Mouse (Mus musculus) CH12.LX (cell line): Measurements from ENCODE around the gene Akap2. TPM values are rescaled to one million over a fixed set of nuclear protein-coding genes. Genes with fewer than 3 reads are reported as not detected.

Experiments
- DNase-seq: peaks from one replicate; pipeline ENCODE4 v3.0.0-alpha.2; 2013; ENCODE audit errors: extremely low read depth
- H3K27ac ChIP-seq: 2 replicates; pipeline ENCODE4 v1.5.1; 2012; ENCODE audit warnings: low read depth, mild to moderate bottlenecking, control low read depth, moderate library complexity; ENCODE audit not compliant: insufficient read depth
- H3K27me3 ChIP-seq: replicated peaks from 2 replicates; pipeline ENCODE3; 2012; ENCODE audit warnings: inconsistent platforms
- H3K36me3 ChIP-seq, 2 experiments: replicated peaks in 1 of 2; 2 replicates each; pipeline versions ENCODE3 to v1.6.1; 2012; ENCODE audit warnings: inconsistent platforms in 1 of 2, low read length in 1 of 2, mild to moderate bottlenecking in 1 of 2, mixed read lengths in 1 of 2, moderate library complexity in 1 of 2; ENCODE audit not compliant: control insufficient read depth in 1 of 2, insufficient read depth in 1 of 2
- H3K4me1 ChIP-seq, 2 experiments: 2 replicates each; pipeline ENCODE4 v1.6.1; 2012; ENCODE audit warnings: inconsistent platforms in 1 of 2, moderate library complexity in 1 of 2; ENCODE audit not compliant: insufficient read depth in 2 of 2, control insufficient read depth in 1 of 2
- H3K4me2 ChIP-seq: 2 replicates; pipeline ENCODE4 v1.6.1; 2012; ENCODE audit warnings: low read depth, mild to moderate bottlenecking, control low read depth; ENCODE audit not compliant: poor library complexity, insufficient read depth, severe bottlenecking
- H3K4me3 ChIP-seq, 3 experiments: fragments of 150-350 bp in 1 of 3; sonication (generic) in 1 of 3; replicated peaks in 1 of 3; 2 replicates each; pipeline versions ENCODE3 to v1.5.1; 2011 to 2012; ENCODE audit warnings: low read depth in 2 of 3, low read length in 2 of 3, mild to moderate bottlenecking in 2 of 3, moderate library complexity in 2 of 3, control low read depth in 1 of 3, improper control_type of control experiment in 1 of 3, inconsistent platforms in 1 of 3, mixed read lengths in 1 of 3; ENCODE audit not compliant: poor library complexity in 1 of 3
- H3K79me2 ChIP-seq: replicated peaks from 2 replicates; pipeline ENCODE4 v1.6.1; 2012; ENCODE audit warnings: mild to moderate bottlenecking, moderate library complexity; ENCODE audit not compliant: control insufficient read depth, poor library complexity, insufficient read depth, severe bottlenecking; ENCODE audit errors: extremely low read depth
- H3K9ac ChIP-seq: 2 replicates; pipeline ENCODE4 v1.6.1; 2012; ENCODE audit warnings: low read depth, mild to moderate bottlenecking, control low read depth, moderate library complexity; ENCODE audit not compliant: insufficient read depth
- H3K9me3 ChIP-seq: replicated peaks from 2 replicates; pipeline ENCODE3; 2012; ENCODE audit warnings: low read length, inconsistent platforms, mixed read lengths
- CTCF ChIP-seq, 2 experiments: IDR thresholded peaks in 1 of 2; conservative IDR thresholded peaks in 1 of 2; 2 replicates each; pipeline ENCODE4 v1.5.1; 2011 to 2012; ENCODE audit warnings: low read depth in 2 of 2, low read length in 2 of 2, improper control_type of control experiment in 1 of 2, inconsistent platforms in 1 of 2, mild to moderate bottlenecking in 1 of 2, moderate library complexity in 1 of 2
- GABPA ChIP-seq: IDR thresholded peaks from 2 replicates; pipeline ENCODE4 v1.6.1; 2012; ENCODE audit warnings: low read depth, low read length, improper control_type of control experiment, inconsistent platforms; ENCODE audit not compliant: insufficient replicate concordance
- KAT2A ChIP-seq: IDR thresholded peaks from 2 replicates; pipeline ENCODE4 v1.6.1; 2012; ENCODE audit warnings: low read length, improper control_type of control experiment, inconsistent platforms; ENCODE audit not compliant: insufficient replicate concordance
- MAX ChIP-seq: IDR thresholded peaks from 2 replicates; pipeline ENCODE4 v1.6.1; 2011; ENCODE audit warnings: low read length, improper control_type of control experiment
- POLR2AphosphoS2 ChIP-seq: IDR thresholded peaks from 2 replicates; pipeline ENCODE4 v1.6.1; 2011; ENCODE audit warnings: low read depth, low read length, improper control_type of control experiment
- RAD21 ChIP-seq: IDR thresholded peaks from 2 replicates; pipeline ENCODE4 v1.6.1; 2011; ENCODE audit warnings: low read depth, mild to moderate bottlenecking, low read length, improper control_type of control experiment, moderate library complexity
- SMC3 ChIP-seq: IDR thresholded peaks from 2 replicates; pipeline ENCODE4 v1.6.1; 2011; ENCODE audit warnings: low read depth, low read length, improper control_type of control experiment
- TBP ChIP-seq: conservative IDR thresholded peaks from 2 replicates; pipeline ENCODE4 v1.6.1; 2011; ENCODE audit warnings: low read depth, low read length, improper control_type of control experiment
- TCF12 ChIP-seq: IDR thresholded peaks from 2 replicates; pipeline ENCODE4 v1.6.1; 2014; ENCODE audit warnings: low read depth, mild to moderate bottlenecking, inconsistent platforms, low read length, improper control_type of control experiment
- UBTF ChIP-seq: IDR thresholded peaks from 2 replicates; pipeline ENCODE4 v1.6.1; 2012; ENCODE audit warnings: low read depth, mild to moderate bottlenecking, inconsistent platforms, low read length, improper control_type of control experiment, moderate library complexity
- ZC3H11A ChIP-seq: IDR thresholded peaks from 2 replicates; pipeline ENCODE4 v1.6.1; 2012; ENCODE audit warnings: low read depth, mild to moderate bottlenecking, inconsistent platforms, low read length, improper control_type of control experiment
- ZKSCAN1 ChIP-seq: IDR thresholded peaks from 2 replicates; pipeline ENCODE4 v1.6.1; 2012; ENCODE audit warnings: low read depth, inconsistent platforms, low read length, improper control_type of control experiment, borderline replicate concordance
- ZNF384 ChIP-seq: IDR thresholded peaks from 2 replicates; pipeline ENCODE4 v1.6.1; 2012; ENCODE audit warnings: low read depth, low read length, improper control_type of control experiment, inconsistent platforms
- dilution Hi-C: fragments of 300-500 bp; cut with MboI; formaldehyde crosslinking; loops from 2 replicates; pipeline ENCODE4 v1.14.3; 2020; ENCODE audit warnings: low sequenced_read_pairs; ENCODE audit not compliant: extremely low pct_unique_long_range_greater_than_20kb, extremely low pct_ligation_motif_present
- in situ Hi-C: fragments of 300-500 bp; cut with MboI; formaldehyde crosslinking; loops from 3 replicates; pipeline ENCODE4 v1.14.3; 2019; ENCODE audit warnings: low sequenced_read_pairs, low pct_ligation_motif_present, low pct_unique_long_range_greater_than_20kb, mixed read lengths
- polyA plus RNA-seq: library from polyadenylated mRNA; unstranded; fragments of >175 nt; gene quantifications from 2 replicates; pipeline ENCODE4 v1.2.1, GENCODE M21; 2012; ENCODE audit warnings: low read depth; ENCODE audit not compliant: insufficient read length
- total RNA-seq, 2 experiments: library from RNA; depleted of rRNA; stranded (reverse); fragments of 300-350 nt in 1 of 2; fragments of >200 nt in 1 of 2; gene quantifications; 2 replicates each; pipeline ENCODE4 v1.2.3; 2012 to 2014

Gene Akap2
- total and polyA plus RNA-seq, 3 experiments: 0.25 TPM; not detected in 2

- no peak overlapping the region for H3K4me3 ChIP-seq
- dilution Hi-C loops (no loop called here), in situ Hi-C loops (loop anchor here (10.0 kb wide), 1 partner anchor 171 kb away; no protein-coding TSS in a partner anchor)
- H3K27me3 ChIP-seq: peaks cover 2% of the 10 kb centered on the region
- DNase-seq: peak; percentile 63
- peaks cover 0 to 6% of the 10 kb centered on the region in 2 experiments; a peak in 2 of 4 replicates for H3K4me1 ChIP-seq
- TF ChIP-seq TBP (no peak), TCF12 (no peak), CTCF (conservative IDR thresholded peaks at IDR 0.05 in 1 of 2, IDR thresholded peaks at IDR 0.05 in 1 of 2; ENCODE audit: low read depth in 2 of 2, low read length in 2 of 2) (peak; percentile 70 to 86), SMC3 (peak; percentile 64), RAD21 (peak; percentile 80)
- peak overlapping the region; percentile 74; the same call in 1 of the 2 replicates for H3K4me2 ChIP-seq
- H3K9me3 ChIP-seq: no peaks in the 10 kb centered on the region
- no peak overlapping the region for H3K27ac ChIP-seq
- H3K79me2 ChIP-seq: no peaks in the 10 kb centered on the region
- no peak overlapping the region for H3K9ac ChIP-seq
- no peaks in the 10 kb centered on the region for H3K36me3 ChIP-seq
Observed at GRCm38 (mm10) chr4:57904211-57904610, 186.8 kb downstream of the Akap2 start.

- DNase-seq: no peak
- 0 out of 2 replicates have a peak overlapping the region, but pooled peaks have one; percentile 7 for H3K4me2 ChIP-seq
- H3K27ac ChIP-seq: no peak overlapping the region
- no peak overlapping the region for H3K4me3 ChIP-seq
- H3K27me3 ChIP-seq: peaks cover 2% of the 10 kb centered on the region
- H3K9ac ChIP-seq: no peak overlapping the region
- dilution Hi-C loops (no loop called here), in situ Hi-C loops (loop anchor here (10.0 kb wide), 1 partner anchor 170 kb away; no protein-coding TSS in a partner anchor)
- H3K79me2 ChIP-seq: no peaks in the 10 kb centered on the region
- H3K36me3 ChIP-seq: no peaks in the 10 kb centered on the region
- no peaks in the 10 kb centered on the region for H3K9me3 ChIP-seq
- TF ChIP-seq ZNF384 (no peak), ZC3H11A (no peak), KAT2A (no peak), UBTF (no peak), POLR2AphosphoS2 (no peak), MAX (no peak), ZKSCAN1 (no peak), GABPA (no peak)
- peaks cover 0 to 6% of the 10 kb centered on the region in 2 experiments; a peak in 2 of 4 replicates for H3K4me1 ChIP-seq
Observed at GRCm38 (mm10) chr4:57904638-57905037, 187.2 kb downstream of the Akap2 start.

GRCm38 (mm10) chr4:57906708-57907107 is 189.3 kb downstream of the Akap2 start:
- no peak for TF ChIP-seq RAD21
- H3K9ac ChIP-seq: no peak overlapping the region
- dilution Hi-C loops (no loop called here), in situ Hi-C loops (loop anchor here (10.0 kb wide), 1 partner anchor 168 kb away; no protein-coding TSS in a partner anchor)
- H3K4me3 ChIP-seq: no peak overlapping the region
- H3K4me2 ChIP-seq: no peak overlapping the region
- DNase-seq: no peak
- H3K36me3 ChIP-seq: no peaks in the 10 kb centered on the region
- H3K9me3 ChIP-seq: no peaks in the 10 kb centered on the region
- H3K27me3 ChIP-seq: peaks cover 2% of the 10 kb centered on the region
- H3K27ac ChIP-seq: no peak overlapping the region
- peaks cover 0 to 6% of the 10 kb centered on the region in 2 experiments; a peak in 2 of 4 replicates for H3K4me1 ChIP-seq
- no peaks in the 10 kb centered on the region for H3K79me2 ChIP-seq
